Mouse (Mus musculus): ENCODE data around the gene Enho.

DNA sequence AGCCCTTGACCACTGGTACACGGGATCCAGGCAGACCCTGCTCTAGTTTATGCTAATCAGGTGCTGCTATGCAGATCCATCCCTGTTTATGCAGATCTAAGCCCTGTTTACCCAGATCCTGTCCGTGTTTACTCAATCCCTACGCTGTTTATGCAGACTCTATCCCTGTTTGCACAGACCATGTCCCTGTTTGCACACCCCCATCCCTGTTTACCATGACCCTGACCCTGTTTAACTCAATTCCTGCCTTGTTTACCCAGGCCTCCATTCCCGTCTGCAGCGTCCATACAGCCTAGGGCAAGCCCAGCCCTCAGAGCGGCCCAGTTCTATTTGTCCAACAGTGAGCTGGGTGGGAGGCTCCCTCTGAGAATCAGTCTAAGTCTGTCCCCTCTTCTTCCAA, 9.9 kb downstream of the Enho start:
- no peak for TF ChIP-seq CHD2 (IDR thresholded peaks at IDR 0.05; ENCODE audit: low read depth, low read length)
- TF ChIP-seq MAFK (IDR thresholded peaks at IDR 0.05; ENCODE audit: insufficient read depth, low read depth, low read length), result no peak
